In the genomic region with DNA sequence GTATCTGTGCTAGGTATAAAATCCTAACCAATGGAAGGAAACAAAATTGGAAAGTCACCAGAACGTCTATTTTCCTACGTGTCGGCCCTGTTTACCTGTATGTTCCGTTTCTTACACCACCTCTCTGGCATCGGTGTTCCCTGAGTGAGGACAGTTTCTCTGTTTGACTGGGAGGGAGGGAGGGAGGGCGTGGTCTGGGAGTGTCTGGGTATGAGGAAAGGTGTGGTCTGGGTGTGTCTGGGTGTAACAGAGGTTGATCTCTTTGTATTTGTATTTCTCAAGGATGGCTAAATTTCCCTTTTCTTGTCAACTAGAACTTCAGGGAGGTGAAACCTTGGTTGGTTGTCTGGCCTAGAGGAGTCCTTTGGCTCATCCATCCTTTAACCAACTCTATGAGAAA, we compare ENCODE assay signal across 15 mouse cellular contexts.
"Had no signal": no experiment of that assay in that cellular context is flagged by ENCODE, and none has a peak within 500 bp of the region (broad histone marks: within the 10 kb centered on the region; RNA-seq: fewer than 3 reads in every experiment).

No protein-coding gene starts in this region.

- ATAC-seq: lung, postnatal 0 days; midbrain, embryonic 16.5 days had no signal

- H3K36me3 ChIP-seq: limb, embryonic 10.5 days had no signal

- H3K4me1 ChIP-seq: midbrain, embryonic 12.5 days; neural tube, embryonic 12.5 days had no signal

- H3K9ac ChIP-seq: midbrain, embryonic 12.5 days; neural tube, embryonic 12.5 days had no signal

- H3K9me3 ChIP-seq: limb, embryonic 10.5 days; megakaryocyte, embryonic 14.5 days; midbrain, embryonic 12.5 days; neural tube, embryonic 12.5 days had no signal

- H3K27me3 ChIP-seq: megakaryocyte, embryonic 14.5 days; midbrain, embryonic 12.5 days; neural tube, embryonic 12.5 days had no signal

- H3K27ac ChIP-seq: kidney, postnatal 0 days; limb, embryonic 10.5 days; midbrain, embryonic 12.5 days; neural tube, embryonic 12.5 days had no signal

- H3K4me2 ChIP-seq: midbrain, embryonic 12.5 days; neural tube, embryonic 12.5 days had no signal

- H3K4me3 ChIP-seq: limb, embryonic 10.5 days; megakaryocyte, embryonic 14.5 days; midbrain, embryonic 12.5 days; neural tube, embryonic 12.5 days had no signal

- DNase-seq: kidney, adult 11 months; kidney, adult 9 months; kidney, postnatal 36 days; lung, adult 2 months; lung, postnatal 36 days; right cerebral cortex, postnatal 4 days; spleen, adult 18-20 months; thymus, adult 18-20 months had no signal
